Mouse (Mus musculus): Measurements from ENCODE around the gene Sap18b.

DNA sequence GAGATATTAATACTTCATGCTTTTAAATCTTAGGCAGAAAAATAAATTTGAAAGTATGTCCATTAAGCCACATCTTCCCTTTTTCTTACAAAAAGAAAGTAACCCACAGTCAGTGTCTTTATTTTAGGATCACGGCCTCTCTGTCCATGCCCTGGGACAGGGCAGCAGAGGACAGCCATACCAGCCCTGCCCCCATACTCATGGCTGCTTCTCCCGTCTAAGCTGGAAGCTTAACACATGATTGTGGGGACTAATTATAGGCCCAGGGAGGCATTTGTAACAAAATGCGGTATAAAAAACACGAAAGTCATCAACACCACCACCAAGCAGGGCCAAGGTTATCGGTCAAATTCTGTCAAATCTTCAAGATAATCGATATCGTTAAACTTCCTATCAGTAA, 50.1 kb downstream of the Sap18b start:
- TF ChIP-seq CTCF (IDR thresholded peaks at IDR 0.05; ENCODE audit: control insufficient read depth, insufficient read depth, insufficient read length) = no peak
- no peak for TF ChIP-seq MAX (IDR thresholded peaks at IDR 0.05)

Data from C2C12 (cell line).